Mouse (Mus musculus) thymus, adult 2 months (tissue): Measurements from ENCODE around the gene Ubiad1.

Experiments used
- CTCF ChIP-seq: fragments of 200-500 bp; IDR thresholded peaks from 2 replicates; pipeline ENCODE4 v1.5.1; 2012; ENCODE audit warnings: mild to moderate bottlenecking, control low read depth, low read length, moderate library complexity, borderline replicate concordance; ENCODE audit not compliant: control insufficient read depth, poor library complexity, insufficient read depth; ENCODE audit errors: extremely low read depth
- POLR2A ChIP-seq: fragments of 200-500 bp; IDR thresholded peaks from 2 replicates; pipeline ENCODE4 v1.6.1; 2012; ENCODE audit warnings: mild to moderate bottlenecking, low read length, control low read depth, moderate library complexity; ENCODE audit not compliant: control insufficient read depth, poor library complexity, insufficient read depth; ENCODE audit errors: extremely low read depth

GRCm38 (mm10) chr4:148448179-148448852 is 3.7 kb upstream of the Ubiad1 start, which contains the start of gene Mtor:
- TF ChIP-seq CTCF (0 out of 2 replicates have a peak, but pooled peaks have one; percentile 13), POLR2A (peak; percentile 85)
